Comparison of ENCODE assay signal across 18 mouse cellular contexts in the genomic region with DNA sequence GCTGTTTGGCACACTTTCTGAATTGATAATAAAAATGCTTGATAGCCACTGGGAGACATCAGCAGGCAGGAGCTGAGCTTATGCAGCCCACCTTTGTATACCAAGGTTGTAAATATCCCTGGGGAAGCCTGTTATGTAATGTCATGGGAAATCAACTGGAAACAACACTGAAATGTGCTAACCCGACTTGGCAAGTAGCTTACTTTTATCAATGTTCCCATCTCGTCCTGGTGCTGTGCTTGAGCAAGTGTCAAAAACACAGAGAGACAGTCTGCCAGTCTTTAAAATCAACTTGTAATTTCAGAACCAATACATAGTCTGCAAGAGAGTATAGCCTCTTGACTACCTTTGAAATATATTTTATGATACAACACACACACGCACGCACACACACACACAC.
A peak's percentile ranks its signal among the peaks of the same experiment; 100 is the strongest.
DNase-seq lines count a peak whose midpoint lies in the region; ATAC-seq and TF ChIP-seq lines count a peak whose summit lies in the region.
"Had no signal": no experiment of that assay in that cellular context is flagged by ENCODE, and none has a peak within 500 bp of the region (broad histone marks: within the 10 kb centered on the region; RNA-seq: fewer than 3 reads in every experiment).

No protein-coding gene starts in this region.

- H3K4me1 ChIP-seq in forebrain, embryonic 14.5 days (ENCODE audit: control insufficient read depth, insufficient read depth, low read length) = no peaks in the 10 kb centered on the region
- H3K4me1 ChIP-seq in forebrain, embryonic 15.5 days = no peaks in the 10 kb centered on the region
- H3K4me1 ChIP-seq in lung, postnatal 0 days (ENCODE audit: insufficient read depth, low read depth, low read length) = no peaks in the 10 kb centered on the region
- H3K4me1 ChIP-seq in hindbrain, embryonic 14.5 days (replicated peaks; ENCODE audit: control insufficient read depth, insufficient read depth, low read length) = no peaks in the 10 kb centered on the region
- H3K4me1 ChIP-seq: embryonic facial prominence, embryonic 15.5 days; heart, embryonic 12.5 days had no signal

- no peak for TF ChIP-seq EP300 in lung, postnatal 0 days (IDR thresholded peaks at IDR 0.05)

- no peak overlapping the region for H3K4me3 ChIP-seq in forebrain, embryonic 14.5 days (ENCODE audit: low read depth, low read length)
- H3K4me3 ChIP-seq in forebrain, embryonic 15.5 days = no peak overlapping the region
- H3K4me3 ChIP-seq in lung, postnatal 0 days (ENCODE audit: low read depth, low read length) = no peak overlapping the region
- no peak overlapping the region for H3K4me3 ChIP-seq in hindbrain, embryonic 14.5 days (replicated peaks; ENCODE audit: low read length)
- H3K4me3 ChIP-seq: embryonic facial prominence, embryonic 15.5 days; erythroblast, embryonic 14.5 days; heart, embryonic 12.5 days had no signal

- no peaks in the 10 kb centered on the region for H3K9me3 ChIP-seq in forebrain, embryonic 14.5 days (replicated peaks; ENCODE audit: control insufficient read depth, low read length)
- no peaks in the 10 kb centered on the region for H3K9me3 ChIP-seq in forebrain, embryonic 15.5 days
- no peaks in the 10 kb centered on the region for H3K9me3 ChIP-seq in lung, postnatal 0 days (ENCODE audit: low read length)
- H3K9me3 ChIP-seq in hindbrain, embryonic 14.5 days (ENCODE audit: control insufficient read depth, low read length) = no peaks in the 10 kb centered on the region
- H3K9me3 ChIP-seq: embryonic facial prominence, embryonic 15.5 days; heart, embryonic 12.5 days had no signal

- H3K36me3 ChIP-seq in forebrain, embryonic 14.5 days (ENCODE audit: control insufficient read depth, insufficient read depth, low read length) = no peaks in the 10 kb centered on the region
- no peaks in the 10 kb centered on the region for H3K36me3 ChIP-seq in forebrain, embryonic 15.5 days
- no peaks in the 10 kb centered on the region for H3K36me3 ChIP-seq in lung, postnatal 0 days (ENCODE audit: insufficient read depth, low read length)
- H3K36me3 ChIP-seq in hindbrain, embryonic 14.5 days (replicated peaks; ENCODE audit: control insufficient read depth, insufficient read depth) = no peaks in the 10 kb centered on the region
- H3K36me3 ChIP-seq: embryonic facial prominence, embryonic 15.5 days; heart, embryonic 12.5 days had no signal

- TF ChIP-seq CTCF in lung, postnatal 0 days (IDR thresholded peaks at IDR 0.05) = no peak
- TF ChIP-seq CTCF in brain, embryonic 14.5 days (IDR thresholded peaks at IDR 0.05; ENCODE audit: borderline replicate concordance, extremely low read depth, insufficient read depth, insufficient read length) = no peak

- peak; percentile 8 for DNase-seq in forebrain, embryonic 14.5 days (ENCODE audit: low spot score)
- peak; percentile 58 for DNase-seq in kidney, adult 9 months
- DNase-seq in kidney, postnatal 4 days = no peak
- peak; percentile 11 for DNase-seq in lung, postnatal 0 days (ENCODE audit: low spot score)
- no peak for DNase-seq in lung, postnatal 25 days (ENCODE audit: low spot score)
- DNase-seq in brain, embryonic 14.5 days (ENCODE audit: low read depth) = peak; percentile 25
- no peak for DNase-seq in hindbrain, embryonic 14.5 days (ENCODE audit: low spot score)
- DNase-seq: adrenal gland, postnatal 25 days; cerebellum, adult 11 months; cerebellum, adult 8-10 months; embryo, embryonic 11 days; forebrain, postnatal 0 days; gastrocnemius, postnatal 14 days had no signal

- no peak overlapping the region for H3K4me2 ChIP-seq in forebrain, embryonic 14.5 days (ENCODE audit: low read length)
- no peak overlapping the region for H3K4me2 ChIP-seq in forebrain, embryonic 15.5 days (replicated peaks)
- H3K4me2 ChIP-seq in lung, postnatal 0 days (replicated peaks; ENCODE audit: low read depth, low read length) = no peak overlapping the region
- no peak overlapping the region for H3K4me2 ChIP-seq in hindbrain, embryonic 14.5 days (replicated peaks)
- H3K4me2 ChIP-seq: embryonic facial prominence, embryonic 15.5 days; heart, embryonic 12.5 days had no signal

- H3K27ac ChIP-seq in forebrain, embryonic 14.5 days (ENCODE audit: low read depth, low read length) = no peak overlapping the region
- H3K27ac ChIP-seq in forebrain, embryonic 15.5 days (replicated peaks) = no peak overlapping the region
- H3K27ac ChIP-seq in lung, postnatal 0 days (ENCODE audit: low read length) = no peak overlapping the region
- no peak overlapping the region for H3K27ac ChIP-seq in hindbrain, embryonic 14.5 days
- H3K27ac ChIP-seq: embryonic facial prominence, embryonic 15.5 days had no signal

- H3K27me3 ChIP-seq in forebrain, embryonic 14.5 days (replicated peaks; ENCODE audit: control insufficient read depth, insufficient read depth, low read length) = no peaks in the 10 kb centered on the region
- no peaks in the 10 kb centered on the region for H3K27me3 ChIP-seq in forebrain, embryonic 15.5 days
- H3K27me3 ChIP-seq in lung, postnatal 0 days (replicated peaks; ENCODE audit: insufficient read depth, low read length) = no peaks in the 10 kb centered on the region
- H3K27me3 ChIP-seq in hindbrain, embryonic 14.5 days (ENCODE audit: control insufficient read depth, insufficient read depth, low read length) = no peaks in the 10 kb centered on the region
- H3K27me3 ChIP-seq: embryonic facial prominence, embryonic 15.5 days; heart, embryonic 12.5 days had no signal

- no peak for TF ChIP-seq POLR2A in brain, embryonic 14.5 days (IDR thresholded peaks at IDR 0.05; ENCODE audit: borderline replicate concordance, extremely low read depth, insufficient read depth, insufficient read length, poor library complexity, severe bottlenecking)

- 80% methylated on average over 4 of the region's 4 CpGs for WGBS in forebrain, embryonic 14.5 days
- 72% methylated on average over 4 of the region's 4 CpGs for WGBS in forebrain, embryonic 15.5 days
- WGBS in lung, postnatal 0 days = 54% methylated on average over 4 of the region's 4 CpGs
- 78% methylated on average over 4 of the region's 4 CpGs for WGBS in hindbrain, embryonic 14.5 days

- no peak for ATAC-seq in forebrain, embryonic 14.5 days
- ATAC-seq in forebrain, embryonic 15.5 days (replicated peaks) = no peak
- no peak for ATAC-seq in lung, postnatal 0 days
- no peak for ATAC-seq in hindbrain, embryonic 14.5 days (ENCODE audit: low FRiP score)
- ATAC-seq: forebrain, postnatal 0 days; hindbrain, embryonic 16.5 days had no signal

- no peak overlapping the region for H3K9ac ChIP-seq in forebrain, embryonic 14.5 days (ENCODE audit: low read length)
- H3K9ac ChIP-seq in forebrain, embryonic 15.5 days (replicated peaks) = no peak overlapping the region
- H3K9ac ChIP-seq in lung, postnatal 0 days (replicated peaks; ENCODE audit: low read depth) = no peak overlapping the region
- no peak overlapping the region for H3K9ac ChIP-seq in hindbrain, embryonic 14.5 days
- H3K9ac ChIP-seq: embryonic facial prominence, embryonic 15.5 days; forebrain, postnatal 0 days; heart, embryonic 12.5 days had no signal

Comparison
In these comparisons a context has a peak if more than half of its experiments do, and no peak if none do; other contexts are left out.
1. DNase-seq: peak in forebrain, embryonic 14.5 days (single experiment), kidney, adult 9 months (single experiment), lung, postnatal 0 days (single experiment) and brain, embryonic 14.5 days (single experiment); none in kidney, postnatal 4 days (0 of 2), lung, postnatal 25 days (single experiment) and hindbrain, embryonic 14.5 days (single experiment).